30 mouse cellular contexts compared by ENCODE assay signal in genomic region chr10:93595831-93596230, GRCm38 (mm10). TPM values are rescaled to one million over a fixed set of nuclear protein-coding genes. Genes with fewer than 3 reads are reported as not detected.
DNase-seq lines count a peak whose midpoint lies in the region; ATAC-seq and TF ChIP-seq lines count a peak whose summit lies in the region.
"Had no signal": no experiment of that assay in that cellular context is flagged by ENCODE, and none has a peak within 500 bp of the region (broad histone marks: within the 10 kb centered on the region; RNA-seq: fewer than 3 reads in every experiment).

No protein-coding gene starts in this region.

- H3K4me3 ChIP-seq in gastrocnemius, adult 2 months: no peak overlapping the region
- H3K4me3 ChIP-seq: embryonic facial prominence, embryonic 12.5 days; forebrain, embryonic 13.5 days; left cerebral cortex, adult 2 months; liver, embryonic 13.5 days; neural tube, embryonic 13.5 days had no signal

- ATAC-seq in monocyte, adult 5-6 weeks (replicated peaks; ENCODE audit: insufficient number of reproducible peaks, low FRiP score, low TSS enrichment, poor library complexity, severe bottlenecking): no peak
- ATAC-seq: activated CD4-positive, CD25-positive, alpha-beta regulatory T cell, adult 4 months; CD4-positive, CD25-positive, alpha-beta regulatory T cell, adult 4 months; forebrain, embryonic 13.5 days; inflammation-experienced regulatory T-cells, adult 6 months had no signal

- peak; percentile 17 for DNase-seq in gastrocnemius, adult 2 months
- no peak for DNase-seq in gastrocnemius, postnatal 4 days (ENCODE audit: low spot score in 2 of 2)
- peak; percentile 42 for DNase-seq in ovary, adult 18-20 months (ENCODE audit: low spot score)
- DNase-seq in ovary, postnatal 10 days (ENCODE audit: low spot score): no peak
- peak; percentile 66 for DNase-seq in adrenal gland, adult 2 months
- DNase-seq in fat pad, adult 2 months (ENCODE audit: extremely low read depth, low read depth, low spot score): peak; percentile 39
- no peak for DNase-seq in kidney, postnatal 36 days
- DNase-seq: cerebellum, adult 2 months; cerebellum, postnatal 25 days; heart, adult 18-20 months; heart, postnatal 4 days; kidney, adult 2 months; liver, embryonic 13.5 days; lung, embryonic 14.5 days; right cerebral cortex, postnatal 14 days; spleen, adult 18-20 months; thymus, postnatal 14 days had no signal

- intact Hi-C loops in gastrocnemius, adult 2 months (cut with DNase I): no loop called here

- no peak for TF ChIP-seq CTCF in gastrocnemius, adult 2 months (IDR thresholded peaks at IDR 0.05)

- H3K27ac ChIP-seq in gastrocnemius, adult 2 months: no peak overlapping the region
- H3K27ac ChIP-seq: embryonic facial prominence, embryonic 12.5 days; forebrain, embryonic 13.5 days; hindbrain, embryonic 14.5 days; kidney, postnatal 0 days; left cerebral cortex, adult 2 months; liver, embryonic 13.5 days; neural tube, embryonic 13.5 days had no signal

RNA-seq across cellular contexts. Expression of gene Snrpf, which starts 6.3 kb away (rescaled TPM):
- total RNA-seq in gastrocnemius, adult 2 months (2021): 1 to 10 TPM; 6.5 to 8.9 TPM
- 10 to 100 TPM; 16.1 to 16.9 TPM for total RNA-seq in gastrocnemius, postnatal 4 days (2021)
- 10 to 100 TPM; 11.7 to 16.6 TPM for total RNA-seq in adrenal gland, adult 2 months (2021)
- polyA plus RNA-seq in adrenal gland, adult 2 months (2012; rRNA removed): 10.6 and 12.5 TPM in 2 replicates
- total RNA-seq in monocyte, adult 5-6 weeks (2017): 80.8 to 102 TPM (median 89.9 TPM) in 3 replicates

RNA-seq across cellular contexts. Expression of gene Ntn4, which starts 44.6 kb away (rescaled TPM):
- 10 to 100 TPM in 1 of 2 experiments, 1 to 10 TPM in 1; 6.7 to 14.8 TPM for total RNA-seq in gastrocnemius, adult 2 months (2021)
- 10 to 100 TPM; 11.0 to 11.9 TPM for total RNA-seq in gastrocnemius, postnatal 4 days (2021)
- total RNA-seq in adrenal gland, adult 2 months (2021): 10 to 100 TPM; 14.6 to 26.8 TPM
- 11.0 and 12.5 TPM in 2 replicates for polyA plus RNA-seq in adrenal gland, adult 2 months (2012; rRNA removed)
- 0.10 to 0.38 TPM in 2 of 3 replicates, not detected in the other for total RNA-seq in monocyte, adult 5-6 weeks (2017)

RNA-seq across cellular contexts. Expression of gene Ccdc38, which starts 55.4 kb away (rescaled TPM):
- total RNA-seq in gastrocnemius, adult 2 months (2021): not detected
- total RNA-seq in gastrocnemius, postnatal 4 days (2021): not detected
- total RNA-seq in adrenal gland, adult 2 months (2021): not detected
- polyA plus RNA-seq in adrenal gland, adult 2 months (2012; rRNA removed): not detected in 2 replicates
- total RNA-seq in monocyte, adult 5-6 weeks (2017): not detected in 3 replicates
- total RNA-seq: gastrocnemius, adult 8-10 months; heart, adult 18-20 months; heart, postnatal 4 days; layer of hippocampus, postnatal 10 days; left cerebral cortex, adult 2 months; left cerebral cortex, postnatal 36 days had no signal
- polyA plus RNA-seq: kidney, adult 2 months had no signal

RNA-seq across cellular contexts. Expression of gene Amdhd1, which starts 56.0 kb away (rescaled TPM):
- not detected for total RNA-seq in gastrocnemius, adult 2 months (2021)
- under 1 TPM in 1 of 2 experiments, not detected in 1; 0.31 TPM for total RNA-seq in gastrocnemius, postnatal 4 days (2021)
- total RNA-seq in adrenal gland, adult 2 months (2021): under 1 TPM in 1 of 2 experiments, not detected in 1; 0.20 TPM
- polyA plus RNA-seq in adrenal gland, adult 2 months (2012; rRNA removed): 0.03 and 0.12 TPM in 2 replicates
- total RNA-seq in monocyte, adult 5-6 weeks (2017): 0.19 TPM in 1 of 3 replicates, not detected in the others
- total RNA-seq: gastrocnemius, adult 8-10 months; heart, adult 18-20 months had no signal
- polyA plus RNA-seq: cerebellum, adult 2 months; forebrain, embryonic 13.5 days; neural tube, embryonic 13.5 days had no signal

Comparison
In these comparisons a context has a peak if more than half of its experiments do, and no peak if none do; other contexts are left out.
1. DNase-seq: peak in gastrocnemius, adult 2 months (single experiment), ovary, adult 18-20 months (single experiment), adrenal gland, adult 2 months (single experiment) and fat pad, adult 2 months (single experiment); none in gastrocnemius, postnatal 4 days (0 of 2), ovary, postnatal 10 days (single experiment) and kidney, postnatal 36 days (0 of 2).